Mouse (Mus musculus) CD4-positive, CD25-positive, alpha-beta regulatory T cell, adult 9 weeks (primary cell): ENCODE results near the gene Fam76a. TPM values are rescaled to one million over a fixed set of nuclear protein-coding genes. Genes with fewer than 3 reads are reported as not detected.

ENCODE experiments used
- polyA plus RNA-seq: library from polyadenylated mRNA; unstranded; fragments of 100-300 nt; shearing (Covaris generic); gene quantifications from one replicate; pipeline ENCODE4 v1.2.1, GENCODE M21; 2017

Fam76a gene
- polyA plus RNA-seq, result 20.7 TPM

GRCm38 (mm10) chr4:132922558-132923008, at the start of gene Fam76a:
TSS of gene Fam76a (minus strand) at chr4:132922558.

GRCm38 (mm10) chr4:132884064-132884843, 38.1 kb downstream of the Fam76a start, which contains the start of gene Stx12:
TSS of gene Stx12 (minus strand) at chr4:132884509.

Other genes starting within 250 kb of the Fam76a start
- 9.6 TPM for gene Xkr8, start 190.0 kb downstream of the Fam76a start, polyA plus RNA-seq
- 1.5 TPM for gene Smpdl3b, start 165.3 kb downstream of the Fam76a start, polyA plus RNA-seq
- 76.1 TPM for gene Rpa2, start 154.2 kb downstream of the Fam76a start, polyA plus RNA-seq
- 1.7 TPM for gene Themis2, start 126.2 kb downstream of the Fam76a start, polyA plus RNA-seq
- 63.2 TPM for gene Ppp1r8, start 79.4 kb downstream of the Fam76a start, polyA plus RNA-seq
- 38.0 TPM for gene Stx12, start 38.0 kb downstream of the Fam76a start, polyA plus RNA-seq
- gene Fgr, start 51.5 kb upstream of the Fam76a start, polyA plus RNA-seq, result 4.0 TPM
- 4.5 TPM for gene Ahdc1, start 88.7 kb upstream of the Fam76a start, polyA plus RNA-seq
- gene Wasf2, start 207.9 kb upstream of the Fam76a start, polyA plus RNA-seq, result 104 TPM